Mouse (Mus musculus) G1E (cell line): ENCODE measurements around the gene Pigr. TPM values are rescaled to one million over a fixed set of nuclear protein-coding genes. Genes with fewer than 3 reads are reported as not detected.

Experiments used
- ATAC-seq: 2 replicates; pipeline ENCODE4 v1.8.0; 2016; ENCODE audit warnings: mild to moderate bottlenecking; ENCODE audit not compliant: insufficient number of reproducible peaks, poor library complexity, low FRiP score, severe bottlenecking; ENCODE audit errors: extremely low read depth
- DNase-seq: peaks from one replicate; pipeline ENCODE4 v3.0.0; 2012; ENCODE audit warnings: low spot score
- H3K27me3 ChIP-seq: 2 replicates; pipeline ENCODE4 v1.6.1; 2012; ENCODE audit warnings: mild to moderate bottlenecking, low read length, inconsistent platforms; ENCODE audit not compliant: insufficient read depth
- H3K36me3 ChIP-seq: replicated peaks from 2 replicates; pipeline ENCODE3; 2012; ENCODE audit warnings: mild to moderate bottlenecking, inconsistent platforms
- H3K4me1 ChIP-seq: 2 replicates; pipeline ENCODE4 v1.6.1; 2012; ENCODE audit warnings: low read depth, low read length, inconsistent platforms, mixed read lengths; ENCODE audit not compliant: insufficient read depth
- H3K4me3 ChIP-seq: 2 replicates; pipeline ENCODE4 v1.5.1; 2012; ENCODE audit warnings: low read depth, mild to moderate bottlenecking, inconsistent platforms, low read length, moderate library complexity, mixed read lengths
- H3K9me3 ChIP-seq: replicated peaks from 2 replicates; pipeline ENCODE4 v1.6.1; 2012; ENCODE audit warnings: inconsistent platforms
- CTCF ChIP-seq: IDR thresholded peaks from 2 replicates; pipeline ENCODE4 v1.5.1; 2012; ENCODE audit warnings: low read depth, low read length, inconsistent platforms, mixed read lengths
- GATA1 ChIP-seq: IDR thresholded peaks from 2 replicates; pipeline ENCODE4 v1.6.1; 2012; ENCODE audit warnings: borderline replicate concordance, low read length, inconsistent platforms, mixed read lengths
- GATA2 ChIP-seq: IDR thresholded peaks from 2 replicates; pipeline ENCODE4 v1.6.1; 2012; ENCODE audit warnings: low read depth, low read length, inconsistent platforms, borderline replicate concordance
- POLR2AphosphoS5 ChIP-seq: IDR thresholded peaks from 2 replicates; pipeline ENCODE4 v1.6.1; 2012; ENCODE audit warnings: low read depth, low read length, inconsistent platforms; ENCODE audit not compliant: insufficient replicate concordance
- TAL1 ChIP-seq: conservative IDR thresholded peaks from 2 replicates; pipeline ENCODE4 v1.6.1; 2012; ENCODE audit warnings: low read depth, low read length, inconsistent platforms, mixed read lengths
- polyA plus RNA-seq: library from polyadenylated mRNA; stranded (reverse); fragments of >175 nt; gene quantifications from 2 replicates; pipeline ENCODE4 v1.2.3, GENCODE M21; 2012
- total RNA-seq, 2 experiments: library from RNA; stranded (forward) in 1 of 2; stranded (reverse) in 1 of 2; fragments of 200-1000 nt in 1 of 2; fragments of >200 nt in 1 of 2; fragmentation: Nextera tagmentation in 1 of 2; gene quantifications; 2 replicates each; pipeline ENCODE4 v1.2.3; 2014 to 2017

Pigr gene
- total and polyA plus RNA-seq, 3 experiments = under 0.01 TPM; not detected in 2

- Histone ChIP-seq H3K36me3 (no peaks in the 10 kb centered on the region), H3K27me3 (peaks cover 13% of the 10 kb centered on the region), H3K9me3 (no peaks in the 10 kb centered on the region), H3K4me1 (no peaks in the 10 kb centered on the region), H3K4me3 (no peak overlapping the region)
- ATAC-seq (no peak), DNase-seq (no peak)
- TF ChIP-seq GATA1 = no peak
- no peak for TF ChIP-seq POLR2AphosphoS5
- no peak for TF ChIP-seq TAL1
- TF ChIP-seq GATA2 = no peak
- TF ChIP-seq CTCF = no peak
These were observed 28.3 kb downstream of the Pigr start for GRCm38 (mm10) chr1:130854819-130855218.

GRCm38 (mm10) chr1:130855723-130856122 lies 29.2 kb downstream of the Pigr start:
- Histone ChIP-seq H3K27me3 (peaks cover 10% of the 10 kb centered on the region), H3K36me3 (no peaks in the 10 kb centered on the region), H3K4me3 (no peak overlapping the region), H3K9me3 (no peaks in the 10 kb centered on the region), H3K4me1 (no peaks in the 10 kb centered on the region)
- TF ChIP-seq CTCF = no peak
- no peak for TF ChIP-seq POLR2AphosphoS5
- TF ChIP-seq GATA1 = no peak
- TF ChIP-seq TAL1 = no peak
- no peak for TF ChIP-seq GATA2
- DNase-seq = no peak
- ATAC-seq = no peak

- no peaks in the 10 kb centered on the region for H3K9me3 ChIP-seq
- no peak for ATAC-seq
These were observed 31.0 kb downstream of the Pigr start for GRCm38 (mm10) chr1:130857456-130857855.

GRCm38 (mm10) chr1:130864238-130864637 lies 37.8 kb downstream of the Pigr start:
- Histone ChIP-seq H3K4me1 (no peaks in the 10 kb centered on the region), H3K27me3 (peaks cover 9% of the 10 kb centered on the region; the same call in 1 of the 2 replicates), H3K9me3 (no peaks in the 10 kb centered on the region), H3K36me3 (no peaks in the 10 kb centered on the region), H3K4me3 (no peak overlapping the region)
- no peak for TF ChIP-seq GATA1
- ATAC-seq (no peak), DNase-seq (no peak)

More at GRCm38 (mm10) chr1:130857456-130857855, 31.0 kb downstream of the Pigr start:
- no peak for DNase-seq
- H3K4me3 ChIP-seq = no peak overlapping the region
- H3K4me1 ChIP-seq = no peaks in the 10 kb centered on the region
- TF ChIP-seq GATA1 = no peak
- no peak for TF ChIP-seq TAL1
- TF ChIP-seq POLR2AphosphoS5 = no peak
- no peak for TF ChIP-seq GATA2
- no peak for TF ChIP-seq CTCF
- peaks cover 7% of the 10 kb centered on the region; the same call in 1 of the 2 replicates for H3K27me3 ChIP-seq
- H3K36me3 ChIP-seq = no peaks in the 10 kb centered on the region

GRCm38 (mm10) chr1:130864741-130865140 lies 38.3 kb downstream of the Pigr start:
- Histone ChIP-seq H3K4me3 (no peak overlapping the region), H3K27me3 (peaks cover 9% of the 10 kb centered on the region; the same call in 1 of the 2 replicates), H3K9me3 (no peaks in the 10 kb centered on the region), H3K36me3 (no peaks in the 10 kb centered on the region), H3K4me1 (no peaks in the 10 kb centered on the region)
- DNase-seq (no peak), ATAC-seq (no peak)
- no peak for TF ChIP-seq CTCF
- TF ChIP-seq GATA2 = no peak
- TF ChIP-seq TAL1 = no peak
- no peak for TF ChIP-seq GATA1
- TF ChIP-seq POLR2AphosphoS5 = no peak

GRCm38 (mm10) chr1:130865541-130866221 lies 39.2 kb downstream of the Pigr start, which contains the start of gene Fcmr:
Fcmr (plus strand) TSS chr1:130865669.
- no peaks in the 10 kb centered on the region for H3K9me3 ChIP-seq
- TF ChIP-seq GATA2 (no peak), GATA1 (no peak), POLR2AphosphoS5 (no peak), TAL1 (no peak), CTCF (no peak)
- ATAC-seq = no peak
- no peaks in the 10 kb centered on the region for H3K4me1 ChIP-seq
- H3K27me3 ChIP-seq = peaks cover 9% of the 10 kb centered on the region; the same call in 1 of the 2 replicates
- no peak for DNase-seq
- no peaks in the 10 kb centered on the region for H3K36me3 ChIP-seq
- no peak within 1 kb of the TSS for H3K4me3 ChIP-seq
